Mouse (Mus musculus): ENCODE measurements at regions not wholly inside any gene's neighbourhood (a gene's known extent, or its start where the extent isn't known, plus 50 kb on each side); places are given as distances from the start of the nearest gene placed in this dataset.

DNA sequence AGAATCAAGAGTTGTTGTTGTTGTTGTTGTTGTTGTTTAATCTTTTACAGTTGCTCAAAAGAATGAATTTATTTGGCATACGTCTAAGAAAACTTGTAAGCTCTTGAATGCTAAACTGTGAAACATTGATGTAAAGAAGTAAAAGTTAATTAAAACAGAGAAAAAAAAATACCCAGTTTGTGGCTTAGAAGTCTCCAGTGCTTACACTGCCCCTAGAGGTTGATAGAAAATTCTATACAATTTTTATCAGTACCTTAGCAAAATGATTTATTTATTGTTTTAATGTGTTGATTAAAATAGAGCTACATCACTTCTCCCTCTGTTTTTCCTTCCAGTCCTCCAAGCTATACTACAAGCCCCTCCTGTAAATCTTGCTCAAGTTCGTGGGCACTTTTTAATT, 165.8 kb upstream of the Bank1 start:
- TF ChIP-seq EP300 (IDR thresholded peaks at IDR 0.05) (no peak), CTCF (IDR thresholded peaks at IDR 0.05) (no peak)

All from lung, postnatal 0 days (tissue).